Mouse (Mus musculus) monocyte, adult 5-6 weeks (primary cell): ENCODE data around the gene Dync2li1. TPM values are rescaled to one million over a fixed set of nuclear protein-coding genes. Genes with fewer than 3 reads are reported as not detected.
A peak's percentile ranks its signal among the peaks of the same experiment; 100 is the strongest.

ENCODE experiments used
- ATAC-seq: fragments of 153-309, 156-312 bp; replicated peaks from 2 replicates; pipeline ENCODE4 v1.8.0; 2017; ENCODE audit warnings: mild to moderate bottlenecking; ENCODE audit not compliant: low TSS enrichment, insufficient number of reproducible peaks, severe bottlenecking, poor library complexity, low FRiP score
- total RNA-seq: library from RNA; stranded (forward); fragments of 200-1000, 200-491, 200-594 nt; gene quantifications from 3 replicates; pipeline ENCODE4 v1.2.3, GENCODE M21; 2017

Dync2li1 gene
- total RNA-seq, 1 experiment from 2014 or later = 1.3 TPM

DNA sequence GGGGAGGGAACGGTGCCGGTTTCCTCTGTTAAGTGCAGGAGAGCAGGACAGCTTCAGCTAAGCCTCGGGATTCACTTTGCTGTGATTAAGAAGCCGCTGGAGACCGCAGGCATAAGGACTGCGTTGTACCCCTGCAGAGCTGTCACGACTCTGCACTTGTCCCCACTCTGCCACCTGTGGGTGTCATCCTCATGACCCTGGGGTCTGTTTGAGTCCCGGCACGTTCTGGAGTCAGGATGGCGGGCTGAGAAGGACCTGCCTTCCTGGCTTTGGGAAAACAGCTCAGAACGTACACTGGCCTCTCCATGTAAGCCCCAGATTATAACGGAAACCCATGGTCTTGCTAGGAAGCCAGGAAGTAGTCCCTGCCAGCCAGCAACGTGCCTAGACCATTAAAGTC lies 19.3 kb upstream of the Dync2li1 start:
- ATAC-seq = no peak

DNA sequence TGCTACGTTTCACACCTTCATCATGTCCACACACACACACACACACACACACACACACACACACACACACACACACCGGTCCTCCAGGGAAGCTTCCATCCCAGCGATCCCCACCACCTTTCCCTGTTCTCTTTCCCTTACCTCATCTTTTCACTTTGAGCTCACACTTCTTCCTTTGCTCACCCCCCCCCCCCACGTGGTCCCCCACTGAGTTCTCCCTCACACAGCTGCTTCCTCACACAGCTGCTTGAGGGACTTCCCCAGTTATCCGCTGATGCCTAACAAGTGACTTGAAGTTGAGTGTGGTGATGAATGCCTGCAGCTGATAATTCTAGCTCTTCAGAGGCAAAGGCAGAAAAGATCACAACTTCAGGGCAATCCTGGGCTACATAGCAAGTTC lies 18.7 kb upstream of the Dync2li1 start:
- 0 out of 2 replicates have a peak, but pooled peaks have one; percentile 31 for ATAC-seq

DNA sequence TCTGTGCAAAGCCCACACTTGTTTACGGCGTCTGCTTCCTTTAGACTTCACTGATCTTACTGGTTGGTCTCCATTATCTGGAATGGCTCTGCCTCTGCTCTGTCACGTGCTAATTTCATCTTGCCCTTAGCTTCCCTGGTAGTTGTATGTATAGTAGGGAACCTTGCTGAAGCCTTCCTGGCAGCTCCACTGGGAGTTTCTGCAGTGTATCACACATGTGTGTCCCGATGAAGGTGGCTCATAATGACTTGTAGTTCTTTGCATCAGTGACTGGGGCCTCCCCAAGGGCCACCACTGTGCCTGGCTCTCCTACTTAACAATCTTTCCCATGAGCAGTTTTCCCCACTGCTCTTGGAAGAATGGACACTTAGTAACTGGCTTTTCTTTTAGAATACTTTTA lies 17.7 kb upstream of the Dync2li1 start:
- no peak for ATAC-seq

DNA sequence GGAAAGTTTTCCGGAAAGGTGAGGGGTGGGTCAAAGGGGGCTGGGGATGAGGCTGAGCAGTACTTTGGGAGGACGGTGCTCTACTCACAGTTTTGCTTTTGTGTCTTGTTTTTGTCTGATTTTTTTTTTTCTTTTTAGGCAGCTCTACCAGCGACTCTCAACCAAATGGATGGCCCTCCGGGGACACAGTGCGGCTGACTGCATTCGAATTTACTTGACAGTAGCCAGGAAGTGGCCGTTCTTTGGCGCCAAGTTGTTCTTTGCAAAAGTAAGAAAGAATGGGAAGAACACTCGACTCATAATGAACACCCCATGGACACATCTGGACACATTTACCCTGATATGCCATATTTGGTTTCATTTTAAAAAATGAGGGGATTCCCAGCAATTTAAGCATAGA lies 14.8 kb upstream of the Dync2li1 start:
- no peak for ATAC-seq

DNA sequence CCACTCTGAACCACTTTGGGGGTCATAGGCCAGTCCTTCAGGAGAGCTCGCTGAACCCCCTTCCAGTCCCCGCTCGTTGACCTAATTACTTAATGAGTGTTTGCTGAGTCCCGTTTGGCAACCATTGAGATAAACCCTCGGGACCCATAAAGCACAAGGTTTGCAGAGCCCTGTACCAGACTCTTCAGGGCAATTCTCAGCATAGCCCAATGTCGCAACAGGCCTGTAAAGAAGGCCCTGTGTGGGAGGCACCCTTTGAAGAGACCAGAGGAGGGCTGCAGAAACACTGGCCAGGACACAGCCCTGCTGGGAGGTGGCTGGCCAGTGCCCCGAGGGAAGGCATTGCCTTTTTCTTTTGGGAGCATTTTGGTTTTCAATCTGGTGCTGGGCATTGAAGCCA lies 14.3 kb upstream of the Dync2li1 start:
- ATAC-seq = no peak

DNA sequence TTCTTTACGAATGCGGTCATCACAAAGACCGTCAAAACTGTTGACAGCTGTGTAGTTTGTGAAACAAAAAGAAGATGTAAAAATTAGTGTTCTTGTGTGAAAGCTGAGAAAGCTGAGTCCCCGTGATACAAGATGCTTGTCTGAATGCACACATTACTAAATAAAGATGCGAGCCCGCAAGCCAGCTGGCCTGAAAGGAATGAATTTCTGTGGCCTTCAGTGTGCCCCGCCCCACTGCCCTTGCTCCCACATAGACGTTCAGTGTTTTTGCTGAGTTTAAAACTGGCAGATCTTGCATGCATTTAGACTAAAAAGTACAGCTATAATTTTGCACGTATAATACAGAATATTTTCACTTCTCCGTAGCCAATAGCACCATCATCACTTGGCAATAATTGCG lies 10.5 kb upstream of the Dync2li1 start:
- no peak for ATAC-seq

DNA sequence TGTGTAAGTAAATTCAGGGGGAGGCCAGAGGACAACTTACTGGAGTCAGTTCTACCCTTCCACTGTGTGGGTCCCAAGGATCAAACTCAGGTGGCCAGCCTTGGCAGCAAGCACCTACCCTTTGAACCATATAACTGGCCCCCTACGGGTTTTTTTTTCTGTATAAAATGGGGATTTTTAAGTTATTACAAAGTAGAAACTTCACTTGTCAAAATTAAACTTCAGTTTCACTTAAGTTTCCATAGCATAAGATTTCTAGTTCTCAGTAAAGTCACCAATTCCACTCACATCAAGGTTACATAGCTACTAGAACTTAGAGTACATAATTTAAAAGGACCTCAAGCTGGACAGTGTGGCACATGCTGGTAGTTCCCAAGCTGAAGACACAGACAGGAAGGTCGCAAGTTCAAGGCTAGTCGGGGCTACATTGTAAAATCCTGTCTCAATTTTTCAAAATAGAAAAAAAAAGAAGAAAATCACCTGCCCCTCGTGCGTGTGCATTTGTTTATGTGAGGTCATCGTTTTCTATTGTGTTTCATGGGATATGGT lies 9.7 kb upstream of the Dync2li1 start:
- ATAC-seq = no peak

DNA sequence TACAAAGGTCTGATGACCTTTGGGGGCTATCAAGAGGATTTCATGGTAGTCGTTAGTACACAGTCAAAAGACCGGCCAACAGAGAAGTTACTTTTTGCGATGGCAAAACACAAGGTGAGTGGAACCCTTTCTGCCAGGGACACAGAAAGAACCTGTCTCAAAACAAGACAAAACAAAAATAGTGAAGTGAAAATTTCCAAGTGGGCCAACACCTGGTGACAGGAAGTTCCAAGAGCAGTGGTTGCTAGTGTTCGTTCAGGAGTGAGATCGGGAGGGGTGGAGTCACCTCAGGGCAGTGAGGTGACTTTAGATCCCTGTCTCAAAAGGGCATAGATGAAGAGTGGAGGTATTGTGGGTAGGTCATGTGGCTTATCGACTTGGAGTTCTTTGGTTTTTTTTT lies 8.3 kb upstream of the Dync2li1 start:
- no peak for ATAC-seq

DNA sequence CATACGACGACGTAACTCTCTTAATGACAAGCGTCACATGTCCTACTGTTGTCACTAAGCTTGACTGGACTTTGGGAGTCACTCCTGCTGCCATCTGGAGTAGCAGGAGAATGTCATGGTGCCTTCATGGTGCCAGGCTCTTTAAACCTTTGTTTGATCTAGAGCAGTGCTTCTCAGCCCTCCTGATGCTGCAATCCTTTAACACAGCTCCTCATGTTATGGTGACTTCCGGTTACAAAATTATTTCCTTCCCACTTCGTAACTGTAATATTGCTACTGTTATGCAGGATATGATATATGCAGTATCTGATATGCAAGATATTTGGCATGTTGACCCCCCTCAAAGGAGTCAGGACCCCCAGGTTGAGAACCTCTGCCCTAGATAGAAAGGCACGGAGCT lies 7.2 kb upstream of the Dync2li1 start:
- ATAC-seq = peak; percentile 46; the same call in 1 of the 2 replicates

DNA sequence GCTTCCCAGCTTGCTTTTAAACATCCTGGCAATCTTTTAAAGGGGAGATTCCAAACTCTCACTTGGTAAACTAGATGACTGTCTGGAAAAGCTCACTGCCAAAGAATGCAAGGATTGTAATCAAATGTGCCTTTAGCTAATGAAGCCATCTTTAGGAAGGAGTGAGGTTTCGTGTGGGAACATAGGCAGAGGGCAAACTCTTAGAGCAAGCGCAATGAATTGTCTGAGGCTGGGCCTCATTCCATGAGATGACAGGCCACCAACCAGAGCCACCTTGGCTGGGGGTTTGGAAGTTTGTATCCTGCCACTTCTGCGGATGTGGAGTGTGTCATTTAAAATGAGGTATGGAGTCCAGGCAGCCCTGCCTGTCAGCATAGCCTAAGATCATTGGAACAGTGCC lies 6.2 kb upstream of the Dync2li1 start:
- no peak for ATAC-seq

DNA sequence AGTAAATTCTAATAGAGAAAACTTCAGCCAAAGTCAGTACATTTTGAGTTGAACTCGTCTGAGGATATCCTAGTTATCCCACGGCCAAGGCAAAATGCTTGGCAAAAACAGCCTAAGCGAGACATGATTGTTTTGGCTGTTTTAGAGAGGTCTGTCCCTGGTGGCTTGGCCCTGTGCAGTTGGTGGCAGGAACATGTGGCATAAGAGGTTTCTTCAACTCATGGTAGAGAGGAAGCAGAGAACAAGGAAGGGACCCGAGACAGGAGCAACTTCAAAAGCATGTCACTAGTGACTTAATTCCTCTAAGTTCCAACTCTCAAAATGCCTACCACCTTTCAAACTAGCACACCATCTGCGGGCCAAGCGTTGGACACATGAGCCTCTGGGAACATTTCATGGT lies 5.7 kb upstream of the Dync2li1 start:
- no peak for ATAC-seq

DNA sequence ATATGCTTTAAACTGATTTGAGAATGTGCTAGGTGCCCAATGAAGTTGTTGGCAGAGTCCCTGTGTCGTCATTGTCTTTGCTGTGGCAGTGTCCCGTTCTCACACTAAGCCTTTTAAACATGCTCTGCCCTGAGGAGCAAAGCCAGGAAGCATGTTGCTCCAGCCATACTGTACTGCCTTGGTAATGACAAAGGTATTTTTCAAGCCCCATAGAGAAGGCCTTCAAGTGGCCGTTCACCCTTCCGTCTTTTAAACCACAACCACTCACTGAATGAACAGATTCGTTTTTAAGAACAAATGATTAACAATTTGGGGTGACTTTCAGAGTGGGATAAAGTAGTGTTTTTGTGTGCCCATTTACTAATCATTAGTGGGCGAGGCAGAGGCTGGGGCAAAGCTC lies 5.1 kb upstream of the Dync2li1 start:
- ATAC-seq = no peak

DNA sequence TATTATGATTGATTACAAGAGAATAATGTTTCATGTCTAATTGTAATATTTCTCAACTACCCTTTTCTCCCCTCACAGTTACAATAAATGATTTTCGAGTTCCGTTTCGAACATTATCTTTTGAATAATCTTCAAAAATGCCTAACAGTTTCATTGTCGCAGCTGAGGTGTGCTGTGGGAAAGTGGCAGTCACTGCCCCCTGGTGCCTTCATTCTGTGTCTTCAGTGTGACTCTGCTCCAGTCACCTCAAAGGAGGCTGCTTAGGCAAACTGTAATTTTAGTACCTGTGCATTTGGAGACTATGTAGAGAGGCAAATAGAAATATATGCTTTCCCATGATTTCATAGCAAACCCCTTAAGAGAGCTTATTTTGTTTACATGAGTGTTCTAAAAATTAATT lies 4.3 kb upstream of the Dync2li1 start:
- no peak for ATAC-seq

DNA sequence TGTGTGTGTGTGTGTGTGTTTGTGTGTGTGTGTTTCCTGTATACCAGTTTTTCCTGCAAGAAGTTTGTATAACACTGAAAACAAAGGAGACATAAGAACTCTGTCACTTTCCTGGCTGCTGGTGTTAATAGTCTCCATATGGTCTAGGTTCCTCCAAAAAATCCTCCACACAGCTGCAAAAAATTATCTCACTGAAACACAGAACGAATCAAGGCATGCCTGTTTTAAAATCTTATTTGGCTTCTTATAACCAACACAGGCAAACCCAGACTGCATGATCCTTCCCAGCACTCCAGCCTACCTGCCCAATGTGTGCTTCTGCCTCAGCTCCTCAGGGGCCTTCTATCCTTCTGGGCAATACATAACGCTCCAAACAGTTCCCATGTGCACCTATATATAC lies 3.4 kb upstream of the Dync2li1 start:
- ATAC-seq = no peak

DNA sequence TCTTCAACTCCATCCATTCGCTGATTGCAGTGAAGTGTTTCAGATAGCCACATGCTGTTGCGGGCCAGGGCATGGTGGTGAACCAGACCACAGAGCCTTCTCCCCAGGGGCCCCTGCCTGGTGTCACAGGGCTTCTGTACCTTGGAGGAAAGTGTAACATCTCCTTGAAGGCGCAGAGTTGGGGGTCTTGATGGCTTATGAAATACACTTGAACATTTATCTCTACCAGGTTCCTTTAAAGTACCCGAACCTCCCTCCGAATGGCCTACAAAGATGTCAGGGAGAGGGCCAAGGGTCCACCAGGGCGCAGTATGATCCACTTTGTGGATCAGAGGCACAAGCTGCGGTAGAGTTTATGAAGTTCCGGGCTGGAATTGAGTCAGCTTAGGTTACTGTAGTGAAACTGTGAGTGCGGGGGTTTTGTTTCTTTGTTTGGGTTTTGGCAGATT lies 585 bp downstream of the Dync2li1 start:
- no peak for ATAC-seq

DNA sequence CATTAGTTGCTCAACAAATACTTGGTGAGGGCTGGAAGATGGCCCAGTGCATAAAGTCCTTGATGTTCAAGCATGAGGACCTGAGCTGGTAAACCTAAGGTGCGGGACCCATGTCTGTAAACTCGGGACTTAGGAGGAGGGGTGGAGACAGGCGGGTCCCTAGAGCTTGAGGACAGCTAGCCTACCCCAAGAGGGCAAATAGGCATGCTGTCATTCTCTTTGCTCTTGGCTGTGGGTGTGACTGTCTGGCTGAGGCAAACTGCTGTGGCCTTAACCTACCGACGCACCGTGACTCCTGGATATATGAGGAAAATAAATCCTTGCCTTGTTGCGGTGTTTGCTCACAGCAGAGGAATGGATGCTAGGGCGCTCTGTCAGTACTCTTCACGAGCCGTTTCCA lies 1.4 kb downstream of the Dync2li1 start:
- no peak for ATAC-seq

DNA sequence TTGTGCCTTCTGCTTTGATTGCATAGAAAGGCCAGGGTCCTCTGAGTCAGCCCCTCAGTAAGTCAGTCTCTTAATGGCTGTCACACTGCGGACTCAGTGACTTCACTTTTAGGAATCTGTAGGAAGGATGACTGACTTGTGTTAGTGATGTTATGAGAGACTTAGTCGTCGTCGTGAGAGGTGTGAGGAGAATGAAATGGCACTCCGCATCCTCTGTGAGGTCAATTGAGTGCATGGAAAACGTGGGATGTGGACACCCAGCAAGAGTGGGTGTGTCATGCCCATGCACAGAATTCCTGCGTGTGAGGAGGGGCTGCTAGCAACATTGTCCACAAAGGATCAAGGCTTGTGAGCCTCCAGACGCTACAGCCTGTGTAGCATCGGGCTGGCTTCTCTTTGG lies 2.3 kb downstream of the Dync2li1 start:
- no peak for ATAC-seq

DNA sequence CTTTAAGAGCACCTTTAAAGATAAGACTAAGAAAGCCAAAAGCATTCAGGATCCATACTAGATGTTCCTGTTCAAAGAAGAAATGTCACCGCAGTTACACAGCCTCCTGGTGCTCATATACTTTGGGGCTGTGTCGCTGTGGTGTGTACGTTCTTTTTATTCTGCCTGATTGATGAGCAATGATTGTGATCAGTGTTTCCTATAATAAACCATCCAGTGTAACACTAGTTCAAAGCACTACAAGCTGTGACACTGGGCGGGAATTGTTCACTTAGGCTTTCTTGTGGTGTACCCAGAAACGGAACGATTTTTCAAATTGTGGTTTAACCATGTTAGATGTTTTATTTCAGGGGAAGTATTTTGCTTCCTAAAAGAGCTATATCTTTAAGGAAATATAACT lies 5.5 kb downstream of the Dync2li1 start:
- no peak for ATAC-seq

DNA sequence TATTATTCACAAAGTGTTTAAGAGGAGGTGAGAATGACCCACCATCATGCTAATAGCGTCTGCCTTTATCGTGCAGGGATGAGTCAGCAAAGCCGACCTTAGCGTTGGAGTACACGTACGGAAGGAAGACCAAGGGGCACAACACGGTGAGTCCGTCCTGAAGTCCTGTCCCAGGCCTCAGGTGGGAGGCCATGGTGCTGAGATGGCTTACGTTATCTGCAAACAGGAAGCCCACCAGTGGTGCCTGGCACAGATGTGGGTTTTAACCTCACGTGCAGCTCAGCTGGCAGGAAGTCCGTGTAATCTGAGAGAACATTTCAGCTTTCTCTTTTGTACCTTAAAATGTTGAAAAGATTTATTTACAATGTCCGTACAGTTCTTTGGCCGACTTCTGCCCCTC lies 7.1 kb downstream of the Dync2li1 start:
- no peak; the same call in 1 of the 2 replicates for ATAC-seq

DNA sequence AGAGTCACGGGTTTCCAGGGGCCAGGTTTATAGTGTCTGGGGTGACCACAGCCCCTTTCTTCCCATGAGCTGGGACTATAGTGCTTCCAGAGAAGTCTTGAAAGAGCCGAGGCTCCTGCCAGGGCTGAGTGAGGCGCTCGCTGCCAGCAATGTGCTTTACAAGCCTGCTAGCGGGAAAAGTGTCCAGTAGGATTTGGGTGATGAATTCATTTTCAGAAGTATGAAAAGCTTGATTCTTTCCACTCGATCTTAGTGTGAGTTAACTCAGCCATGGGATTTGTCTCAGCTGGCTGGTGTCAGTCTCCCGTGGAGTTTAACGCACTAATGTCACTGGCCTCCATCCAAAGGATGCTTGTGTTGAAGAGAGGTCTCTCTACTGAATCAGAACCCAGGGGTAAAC lies 10.0 kb downstream of the Dync2li1 start:
- ATAC-seq = no peak

DNA sequence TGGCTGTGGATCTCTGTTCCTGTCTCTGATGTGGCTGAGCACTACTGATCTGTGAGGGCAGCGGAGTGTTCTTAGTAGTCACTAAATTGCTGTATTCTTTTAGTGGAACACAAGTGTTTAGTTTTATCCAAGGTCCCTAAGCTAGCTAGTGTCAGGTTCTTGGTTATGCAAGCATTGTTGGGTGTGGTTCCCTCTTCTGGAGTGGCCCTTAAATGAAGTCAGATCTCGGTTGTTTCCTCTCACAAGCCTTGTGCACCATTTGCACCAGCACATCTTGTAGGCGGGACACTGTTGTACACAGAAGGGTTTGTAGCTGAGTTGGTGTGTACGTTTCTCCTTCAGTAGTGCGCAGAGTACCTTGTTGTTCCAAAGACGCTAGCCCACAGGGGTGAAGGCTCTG lies 11.7 kb downstream of the Dync2li1 start:
- ATAC-seq = peak; percentile 50; the same call in 1 of the 2 replicates
